Mouse (Mus musculus): Measurements from ENCODE around the gene Macrod1. TPM values are rescaled to one million over a fixed set of nuclear protein-coding genes. Genes with fewer than 3 reads are reported as not detected.

Macrod1 gene
- polyA plus RNA-seq, 1 experiment from 2014 or later = 5.8 TPM

DNA sequence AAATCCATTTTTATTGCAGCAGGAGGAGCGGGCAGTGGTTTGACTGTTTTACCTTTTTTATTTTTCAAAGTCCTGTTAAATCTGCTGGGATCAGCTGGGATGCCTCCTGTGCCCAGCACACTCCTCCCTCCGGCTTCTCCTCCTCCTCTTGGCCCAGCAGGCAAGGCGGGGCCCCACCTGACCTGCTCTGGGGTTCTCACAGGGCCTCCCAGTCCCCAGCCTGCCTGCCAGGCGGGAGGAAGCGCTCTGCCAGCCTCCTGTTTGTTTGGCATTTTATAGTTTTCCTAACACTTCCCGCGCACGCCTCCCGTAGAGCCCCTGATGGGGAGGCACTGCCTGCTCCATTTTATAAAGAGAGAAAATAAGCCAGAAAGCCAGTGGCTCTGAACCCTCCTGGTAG is 79.4 kb downstream of the Macrod1 start:
- Histone ChIP-seq H3K4me1 (ENCODE audit: control insufficient read depth, low read depth, low read length) (peaks cover 11% of the 10 kb centered on the region), H3K36me3 (ENCODE audit: control insufficient read depth, insufficient read depth) (no peaks in the 10 kb centered on the region), H3K4me2 (ENCODE audit: low read depth, low read length) (peak overlapping the region; percentile 28), H3K9ac (ENCODE audit: low read depth, low read length) (0 out of 2 replicates have a peak overlapping the region, but pooled peaks have one; percentile 6), H3K9me3 (replicated peaks; ENCODE audit: control insufficient read depth, low read length) (no peaks in the 10 kb centered on the region), H3K27ac (ENCODE audit: low read length) (peak overlapping the region; percentile 42; the same call in 1 of the 2 replicates), H3K27me3 (ENCODE audit: control insufficient read depth, insufficient read depth, low read depth, low read length) (peaks cover 15% of the 10 kb centered on the region), H3K4me3 (ENCODE audit: low read depth, low read length) (0 out of 2 replicates have a peak overlapping the region, but pooled peaks have one; percentile 12)
- 32% methylated on average over 9 of the region's 9 CpGs for WGBS (ENCODE audit: insufficient replicate concordance)
- ATAC-seq (ENCODE audit: low read depth) = 0 out of 2 replicates have a peak, but pooled peaks have one; percentile 20

GRCm38 (mm10) chr19:7136714-7137498 is 80.3 kb downstream of the Macrod1 start:
- H3K4me1 ChIP-seq (ENCODE audit: control insufficient read depth, low read depth, low read length) = peaks cover 11% of the 10 kb centered on the region
- H3K9me3 ChIP-seq (replicated peaks; ENCODE audit: control insufficient read depth, low read length) = no peaks in the 10 kb centered on the region
- no peaks in the 10 kb centered on the region for H3K36me3 ChIP-seq (ENCODE audit: control insufficient read depth, insufficient read depth)
- H3K27me3 ChIP-seq (ENCODE audit: control insufficient read depth, insufficient read depth, low read depth, low read length) = peaks cover 15% of the 10 kb centered on the region
- no peak overlapping the region for H3K4me3 ChIP-seq (ENCODE audit: low read depth, low read length)
- peak; percentile 76 for ATAC-seq (ENCODE audit: low read depth)
- H3K4me2 ChIP-seq (ENCODE audit: low read depth, low read length) = peak overlapping the region; percentile 28
- no peak overlapping the region for H3K9ac ChIP-seq (ENCODE audit: low read depth, low read length)
- 39% methylated on average over 14 of the region's 14 CpGs for WGBS (ENCODE audit: insufficient replicate concordance)
- H3K27ac ChIP-seq (ENCODE audit: low read length) = peak overlapping the region; percentile 53; the same call in 1 of the 2 replicates

- no peak for ATAC-seq (ENCODE audit: low read depth)
- H3K4me1 ChIP-seq (ENCODE audit: control insufficient read depth, low read depth, low read length) = peaks cover 11% of the 10 kb centered on the region
- H3K9me3 ChIP-seq (replicated peaks; ENCODE audit: control insufficient read depth, low read length) = no peaks in the 10 kb centered on the region
Observed at GRCm38 (mm10) chr19:7138327-7138726, 81.7 kb downstream of the Macrod1 start.

DNA sequence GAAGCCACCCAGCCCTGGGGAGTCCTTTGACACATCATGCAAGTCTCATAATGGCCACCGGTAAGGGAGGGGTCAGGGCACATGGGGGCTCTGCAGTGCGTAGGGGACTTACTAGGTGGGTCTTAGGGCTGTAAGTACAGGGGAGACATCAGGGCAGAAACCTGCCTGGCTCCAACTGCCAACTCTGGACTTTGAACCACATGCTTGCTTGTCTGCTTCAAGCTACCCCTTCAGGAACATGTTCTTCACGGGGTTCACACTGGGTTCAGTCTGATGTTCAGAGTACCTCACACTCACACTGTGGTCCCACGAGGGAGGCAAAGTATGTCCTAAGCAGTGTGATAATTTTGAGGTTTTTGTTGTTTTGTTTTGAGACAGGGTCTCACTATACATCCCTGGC is 82.7 kb downstream of the Macrod1 start:
- Histone ChIP-seq H3K4me3 (ENCODE audit: low read depth, low read length) (no peak overlapping the region), H3K9ac (ENCODE audit: low read depth, low read length) (no peak overlapping the region), H3K36me3 (ENCODE audit: control insufficient read depth, insufficient read depth) (no peaks in the 10 kb centered on the region), H3K27ac (ENCODE audit: low read length) (no peak overlapping the region), H3K27me3 (ENCODE audit: control insufficient read depth, insufficient read depth, low read depth, low read length) (peaks cover 23% of the 10 kb centered on the region), H3K4me1 (ENCODE audit: control insufficient read depth, low read depth, low read length) (peaks cover 20% of the 10 kb centered on the region), H3K4me2 (ENCODE audit: low read depth, low read length) (no peak overlapping the region), H3K9me3 (replicated peaks; ENCODE audit: control insufficient read depth, low read length) (no peaks in the 10 kb centered on the region)
- no peak for ATAC-seq (ENCODE audit: low read depth)
- 54% methylated on average over 4 of the region's 4 CpGs for WGBS (ENCODE audit: insufficient replicate concordance)

More at GRCm38 (mm10) chr19:7138327-7138726, 81.7 kb downstream of the Macrod1 start:
- H3K4me2 ChIP-seq (ENCODE audit: low read depth, low read length) = no peak overlapping the region
- H3K27ac ChIP-seq (ENCODE audit: low read length) = no peak overlapping the region
- H3K9ac ChIP-seq (ENCODE audit: low read depth, low read length) = no peak overlapping the region
- H3K4me3 ChIP-seq (ENCODE audit: low read depth, low read length) = no peak overlapping the region
- 52% methylated on average over 14 of the region's 14 CpGs for WGBS (ENCODE audit: insufficient replicate concordance)
- H3K36me3 ChIP-seq (ENCODE audit: control insufficient read depth, insufficient read depth) = no peaks in the 10 kb centered on the region
- H3K27me3 ChIP-seq (ENCODE audit: control insufficient read depth, insufficient read depth, low read depth, low read length) = peaks cover 21% of the 10 kb centered on the region

- no peak overlapping the region for H3K27ac ChIP-seq (ENCODE audit: low read length)
- ATAC-seq (ENCODE audit: low read depth) = no peak
- H3K36me3 ChIP-seq (ENCODE audit: control insufficient read depth, insufficient read depth) = no peaks in the 10 kb centered on the region
- H3K9ac ChIP-seq (ENCODE audit: low read depth, low read length) = no peak overlapping the region
- no peak overlapping the region for H3K4me3 ChIP-seq (ENCODE audit: low read depth, low read length)
- H3K4me1 ChIP-seq (ENCODE audit: control insufficient read depth, low read depth, low read length) = peaks cover 20% of the 10 kb centered on the region
- H3K9me3 ChIP-seq (replicated peaks; ENCODE audit: control insufficient read depth, low read length) = no peaks in the 10 kb centered on the region
- H3K4me2 ChIP-seq (ENCODE audit: low read depth, low read length) = no peak overlapping the region
- H3K27me3 ChIP-seq (ENCODE audit: control insufficient read depth, insufficient read depth, low read depth, low read length) = peaks cover 30% of the 10 kb centered on the region
- 58% methylated on average over 6 of the region's 6 CpGs for WGBS (ENCODE audit: insufficient replicate concordance)
Observed at GRCm38 (mm10) chr19:7140373-7140772, 83.8 kb downstream of the Macrod1 start.

DNA sequence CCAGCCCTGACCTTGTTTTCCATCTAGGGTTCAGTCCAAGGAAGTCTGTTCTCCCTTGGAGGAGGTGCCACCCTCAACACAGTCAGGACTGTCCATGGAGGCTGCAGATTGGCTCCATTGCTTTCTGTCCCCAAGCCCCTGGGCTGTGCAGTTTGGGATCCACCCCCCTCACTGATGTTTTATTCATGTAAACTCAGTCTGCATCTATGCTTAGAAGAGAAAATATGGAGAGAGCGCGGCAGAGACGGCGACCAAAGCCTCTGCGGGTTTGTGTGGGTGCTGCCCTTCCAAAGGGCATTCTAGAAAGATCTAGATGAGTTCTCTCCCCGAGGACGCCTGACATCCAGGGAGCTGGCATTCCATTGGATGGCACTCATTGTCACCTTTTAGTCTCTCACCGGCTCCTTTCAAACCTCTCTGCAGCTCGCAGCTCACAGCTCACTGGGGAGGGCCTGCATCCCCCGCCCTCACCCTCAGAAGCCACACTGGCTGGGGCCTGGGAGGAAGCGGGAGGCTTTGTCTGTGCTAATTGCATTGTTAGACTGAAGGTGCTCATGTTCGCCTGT is 84.3 kb downstream of the Macrod1 start:
- Histone ChIP-seq H3K4me3 (ENCODE audit: low read depth, low read length) (no peak overlapping the region), H3K27ac (ENCODE audit: low read length) (no peak overlapping the region), H3K9me3 (replicated peaks; ENCODE audit: control insufficient read depth, low read length) (no peaks in the 10 kb centered on the region), H3K9ac (ENCODE audit: low read depth, low read length) (no peak overlapping the region), H3K27me3 (ENCODE audit: control insufficient read depth, insufficient read depth, low read depth, low read length) (peaks cover 31% of the 10 kb centered on the region), H3K4me1 (ENCODE audit: control insufficient read depth, low read depth, low read length) (peaks cover 19% of the 10 kb centered on the region), H3K36me3 (ENCODE audit: control insufficient read depth, insufficient read depth) (no peaks in the 10 kb centered on the region), H3K4me2 (ENCODE audit: low read depth, low read length) (no peak overlapping the region)
- no peak for ATAC-seq (ENCODE audit: low read depth)
- WGBS (ENCODE audit: insufficient replicate concordance) = 63% methylated on average over 12 of the region's 12 CpGs

- H3K27me3 ChIP-seq (ENCODE audit: control insufficient read depth, insufficient read depth, low read depth, low read length) = peaks cover 31% of the 10 kb centered on the region
- H3K9me3 ChIP-seq (replicated peaks; ENCODE audit: control insufficient read depth, low read length) = no peaks in the 10 kb centered on the region
- WGBS (ENCODE audit: insufficient replicate concordance) = 52% methylated on average over 5 of the region's 5 CpGs
- H3K27ac ChIP-seq (ENCODE audit: low read length) = no peak overlapping the region
- no peaks in the 10 kb centered on the region for H3K36me3 ChIP-seq (ENCODE audit: control insufficient read depth, insufficient read depth)
- no peak overlapping the region for H3K4me3 ChIP-seq (ENCODE audit: low read depth, low read length)
- H3K4me2 ChIP-seq (ENCODE audit: low read depth, low read length) = no peak overlapping the region
- no peak overlapping the region for H3K9ac ChIP-seq (ENCODE audit: low read depth, low read length)
- H3K4me1 ChIP-seq (ENCODE audit: control insufficient read depth, low read depth, low read length) = peaks cover 9% of the 10 kb centered on the region
- no peak for ATAC-seq (ENCODE audit: low read depth)
Observed at GRCm38 (mm10) chr19:7142207-7142915, 85.8 kb downstream of the Macrod1 start.

GRCm38 (mm10) chr19:7143854-7144253 is 87.2 kb downstream of the Macrod1 start:
- Histone ChIP-seq H3K36me3 (ENCODE audit: control insufficient read depth, insufficient read depth) (no peaks in the 10 kb centered on the region), H3K9me3 (replicated peaks; ENCODE audit: control insufficient read depth, low read length) (no peaks in the 10 kb centered on the region), H3K27ac (ENCODE audit: low read length) (no peak overlapping the region), H3K9ac (ENCODE audit: low read depth, low read length) (no peak overlapping the region), H3K4me2 (ENCODE audit: low read depth, low read length) (peak overlapping the region; percentile 67), H3K27me3 (ENCODE audit: control insufficient read depth, insufficient read depth, low read depth, low read length) (peaks cover 30% of the 10 kb centered on the region), H3K4me1 (ENCODE audit: control insufficient read depth, low read depth, low read length) (peaks cover 9% of the 10 kb centered on the region), H3K4me3 (ENCODE audit: low read depth, low read length) (peak overlapping the region; percentile 42)
- peak; percentile 56 for ATAC-seq (ENCODE audit: low read depth)
- 1% methylated on average over 20 of the region's 20 CpGs for WGBS (ENCODE audit: insufficient replicate concordance)
